Mouse (Mus musculus) stomach, embryonic 14.5 days (tissue): ENCODE results near the gene Tmem120b. TPM values are rescaled to one million over a fixed set of nuclear protein-coding genes. Genes with fewer than 3 reads are reported as not detected.

Experiments
- ATAC-seq: fragments of 200-750 bp; cut with Nextera tagmentation; 2 replicates; pipeline ENCODE4 v1.8.0; 2017; ENCODE audit warnings: low read depth, moderate TSS enrichment; ENCODE audit not compliant: insufficient number of reproducible peaks, insufficient read depth, low FRiP score
- H3K27ac ChIP-seq: fragments of 300-500 bp; sonication (generic); 2 replicates; pipeline ENCODE4 v1.5.1; 2014; ENCODE audit warnings: mild to moderate bottlenecking, low read length, moderate library complexity, mixed read lengths
- H3K27me3 ChIP-seq: fragments of 300-500 bp; sonication (generic); 2 replicates; pipeline ENCODE4 v1.6.1; 2014; ENCODE audit warnings: low read length, control low read depth, mixed read lengths; ENCODE audit not compliant: control insufficient read depth, insufficient read depth
- H3K36me3 ChIP-seq: fragments of 300-500 bp; sonication (generic); 2 replicates; pipeline ENCODE4 v1.6.1; 2014; ENCODE audit warnings: mild to moderate bottlenecking, control low read depth, low read length, moderate library complexity, mixed read lengths; ENCODE audit not compliant: control insufficient read depth, insufficient read depth
- H3K4me1 ChIP-seq: fragments of 300-500 bp; sonication (generic); 2 replicates; pipeline ENCODE4 v1.6.1; 2014; ENCODE audit warnings: low read length, control low read depth, mixed read lengths; ENCODE audit not compliant: control insufficient read depth, insufficient read depth
- H3K4me2 ChIP-seq: fragments of 300-500 bp; sonication (generic); replicated peaks from 2 replicates; pipeline ENCODE4 v1.6.1; 2014; ENCODE audit warnings: low read depth, low read length, control low read depth
- H3K4me3 ChIP-seq: fragments of 300-500 bp; sonication (generic); 2 replicates; pipeline ENCODE4 v1.5.1; 2014; ENCODE audit warnings: low read depth, low read length, control low read depth
- H3K9ac ChIP-seq: fragments of 300-500 bp; sonication (generic); replicated peaks from 2 replicates; pipeline ENCODE4 v1.6.1; 2014; ENCODE audit warnings: low read depth, mild to moderate bottlenecking, control low read depth, low read length, moderate library complexity, mixed read lengths
- H3K9me3 ChIP-seq: fragments of 300-500 bp; sonication (generic); 2 replicates; pipeline ENCODE4 v1.6.1; 2016; ENCODE audit warnings: low read depth, low read length, control low read depth; ENCODE audit not compliant: control insufficient read depth
- WGBS: fragments of 180-500 bp; shearing (Covaris S2); extraction: QIAGEN DNeasy Blood & Tissue Kit; methylation state at CpG from one replicate; pipeline ENCODE4 v1.1.7; 2014; 5-methylcytosine and 5-hydroxymethylcytosine counted together
- polyA plus RNA-seq: library from polyadenylated mRNA; unstranded; fragments of >200 nt; fragmentation: Nextera tagmentation; extraction: Ambion mirVana; gene quantifications from 2 replicates; pipeline ENCODE4 v1.2.1, GENCODE M21; 2014

Gene Tmem120b
- polyA plus RNA-seq, 1 experiment from 2014 or later, result 9.3 TPM

DNA sequence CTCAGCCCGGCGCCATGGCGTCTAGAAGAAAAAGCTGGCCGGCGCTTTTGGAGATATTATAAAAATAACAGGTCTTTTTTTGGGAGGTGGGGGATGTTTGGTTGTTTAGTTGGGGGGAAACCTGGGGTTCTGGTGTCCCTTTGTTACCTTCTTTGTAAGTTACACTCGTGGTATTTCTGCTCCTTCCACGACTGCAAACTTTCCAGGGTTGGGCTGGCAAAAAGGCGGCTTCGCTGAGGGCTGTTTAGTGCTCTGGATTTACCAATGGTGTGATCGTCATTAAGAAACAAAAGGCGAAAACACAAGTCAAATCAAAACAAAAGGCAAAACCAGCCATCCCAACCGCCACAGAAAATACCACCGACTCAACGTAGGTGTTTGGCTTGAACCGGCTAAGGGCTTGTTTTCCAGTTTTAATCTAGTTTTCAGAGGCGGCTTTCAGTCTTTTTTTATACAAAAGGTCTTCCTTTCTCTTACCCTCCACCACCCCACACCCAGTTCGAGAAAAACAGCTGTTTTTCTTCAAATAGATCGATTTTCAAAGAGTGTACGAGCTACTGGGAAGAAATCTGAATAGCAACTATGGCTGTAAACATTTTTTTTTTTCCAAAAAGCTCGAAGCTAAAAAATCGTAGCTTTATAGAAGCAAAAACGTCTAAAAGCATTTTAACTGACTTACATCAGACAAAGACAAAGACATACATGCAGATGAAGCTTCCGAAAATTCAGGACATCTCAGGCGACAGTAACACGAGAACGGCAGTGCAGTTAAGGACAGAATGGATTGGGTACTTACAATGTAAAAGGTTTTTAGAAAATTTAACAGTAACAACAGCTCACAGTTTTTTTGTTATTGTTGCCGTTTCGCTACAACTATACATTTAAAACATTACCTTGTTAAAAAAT is 71.8 kb downstream of the Tmem120b start:
- Histone ChIP-seq H3K36me3 (peaks cover 3% of the 10 kb centered on the region; the same call in 1 of the 2 replicates), H3K4me2 (peak overlapping the region; percentile 100), H3K4me1 (peaks cover 44% of the 10 kb centered on the region), H3K9ac (peak overlapping the region; percentile 98), H3K9me3 (no peaks in the 10 kb centered on the region), H3K27ac (peak overlapping the region; percentile 100), H3K27me3 (no peaks in the 10 kb centered on the region), H3K4me3 (peak overlapping the region; percentile 84)
- WGBS, result under 1% methylated on average over 28 of the region's 28 CpGs
- no peak for ATAC-seq

DNA sequence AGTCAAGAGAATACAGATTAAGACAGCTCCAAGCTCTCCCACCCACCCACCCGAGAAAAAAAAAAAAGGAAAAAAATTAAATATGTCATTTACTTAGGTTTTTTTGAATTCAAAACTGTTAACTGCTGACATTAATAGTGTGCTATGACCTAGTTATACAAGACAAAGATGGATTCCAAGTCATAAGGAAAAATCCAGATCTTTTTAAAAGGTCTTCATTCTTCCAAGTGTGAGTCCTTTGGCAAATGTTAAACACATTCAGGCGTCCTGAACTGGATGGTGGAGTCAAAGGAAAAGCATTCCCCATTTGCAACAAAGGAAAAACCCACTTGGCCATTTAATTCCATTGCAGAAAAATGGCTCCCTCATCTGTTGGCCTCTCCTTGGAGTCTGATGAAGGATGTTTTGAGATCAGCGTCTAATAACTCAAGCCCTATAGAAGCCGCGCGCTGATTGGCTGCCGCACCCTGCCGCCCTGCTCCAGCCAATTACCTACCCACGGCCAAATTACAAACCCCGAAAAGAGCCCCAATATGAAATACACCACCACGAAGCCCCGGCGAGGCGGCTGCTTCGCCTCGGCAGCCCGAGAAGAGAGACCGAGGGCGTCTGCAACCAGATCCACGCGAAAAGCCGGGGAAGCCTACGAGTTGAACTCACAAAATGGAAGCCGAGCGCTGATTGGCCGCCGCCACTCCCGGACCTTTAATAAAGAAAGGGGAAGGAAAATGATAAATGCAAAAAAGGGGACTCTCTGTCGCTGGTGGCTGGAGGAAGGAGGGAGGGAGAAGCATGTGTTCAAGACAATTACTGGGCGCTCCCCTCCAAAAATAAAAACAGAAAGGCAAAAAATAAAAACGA is 72.7 kb downstream of the Tmem120b start:
- peak; percentile 42; the same call in 1 of the 2 replicates for ATAC-seq
- Histone ChIP-seq H3K4me2 (peak overlapping the region; percentile 100), H3K4me3 (peak overlapping the region; percentile 84), H3K36me3 (peaks cover 6% of the 10 kb centered on the region; the same call in 1 of the 2 replicates), H3K4me1 (peaks cover 40% of the 10 kb centered on the region), H3K27ac (peak overlapping the region; percentile 100), H3K27me3 (no peaks in the 10 kb centered on the region), H3K9ac (peak overlapping the region; percentile 98), H3K9me3 (no peaks in the 10 kb centered on the region)
- WGBS, result under 1% methylated on average over 31 of the region's 31 CpGs

DNA sequence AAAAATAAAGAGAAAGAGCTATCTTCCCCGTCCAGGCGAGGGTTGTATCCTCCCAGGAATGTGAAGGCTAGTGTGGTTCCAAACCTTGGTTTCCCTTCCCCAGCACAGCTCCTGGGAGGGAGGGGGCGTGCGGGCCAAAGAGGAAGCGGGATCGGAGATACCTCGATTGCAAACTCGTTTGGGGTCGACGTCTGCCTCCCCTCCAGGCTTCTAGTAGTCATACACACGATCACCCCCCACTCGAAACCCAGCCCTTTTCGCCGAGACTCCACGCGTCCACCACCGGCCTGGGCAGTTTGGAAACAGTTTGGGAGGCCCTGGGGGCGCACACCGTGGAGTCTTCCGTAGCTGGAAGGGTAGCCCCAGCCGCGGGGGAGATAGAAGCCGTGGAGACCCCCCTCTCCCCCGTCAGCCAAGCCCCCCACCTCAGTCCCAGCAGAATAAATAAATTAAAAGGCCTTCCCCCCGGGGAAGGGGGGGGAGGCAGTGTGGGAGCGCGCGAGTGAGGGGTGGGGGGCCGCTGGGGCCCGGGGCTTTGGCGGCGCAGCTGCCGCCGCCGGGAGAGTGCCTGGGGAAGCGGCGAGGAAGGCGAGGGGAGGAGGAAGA is 73.4 kb downstream of the Tmem120b start:
- peak overlapping the region; percentile 84 for H3K4me3 ChIP-seq
- no peak for ATAC-seq
- H3K9ac ChIP-seq, result peak overlapping the region; percentile 98
- H3K4me2 ChIP-seq, result peak overlapping the region; percentile 100
- peaks cover 36% of the 10 kb centered on the region for H3K4me1 ChIP-seq
- WGBS, result under 1% methylated on average over 36 of the region's 38 CpGs
- peaks cover 13% of the 10 kb centered on the region; the same call in 1 of the 2 replicates for H3K36me3 ChIP-seq
- peak overlapping the region; percentile 100 for H3K27ac ChIP-seq
- H3K27me3 ChIP-seq, result no peaks in the 10 kb centered on the region
- no peaks in the 10 kb centered on the region for H3K9me3 ChIP-seq

DNA sequence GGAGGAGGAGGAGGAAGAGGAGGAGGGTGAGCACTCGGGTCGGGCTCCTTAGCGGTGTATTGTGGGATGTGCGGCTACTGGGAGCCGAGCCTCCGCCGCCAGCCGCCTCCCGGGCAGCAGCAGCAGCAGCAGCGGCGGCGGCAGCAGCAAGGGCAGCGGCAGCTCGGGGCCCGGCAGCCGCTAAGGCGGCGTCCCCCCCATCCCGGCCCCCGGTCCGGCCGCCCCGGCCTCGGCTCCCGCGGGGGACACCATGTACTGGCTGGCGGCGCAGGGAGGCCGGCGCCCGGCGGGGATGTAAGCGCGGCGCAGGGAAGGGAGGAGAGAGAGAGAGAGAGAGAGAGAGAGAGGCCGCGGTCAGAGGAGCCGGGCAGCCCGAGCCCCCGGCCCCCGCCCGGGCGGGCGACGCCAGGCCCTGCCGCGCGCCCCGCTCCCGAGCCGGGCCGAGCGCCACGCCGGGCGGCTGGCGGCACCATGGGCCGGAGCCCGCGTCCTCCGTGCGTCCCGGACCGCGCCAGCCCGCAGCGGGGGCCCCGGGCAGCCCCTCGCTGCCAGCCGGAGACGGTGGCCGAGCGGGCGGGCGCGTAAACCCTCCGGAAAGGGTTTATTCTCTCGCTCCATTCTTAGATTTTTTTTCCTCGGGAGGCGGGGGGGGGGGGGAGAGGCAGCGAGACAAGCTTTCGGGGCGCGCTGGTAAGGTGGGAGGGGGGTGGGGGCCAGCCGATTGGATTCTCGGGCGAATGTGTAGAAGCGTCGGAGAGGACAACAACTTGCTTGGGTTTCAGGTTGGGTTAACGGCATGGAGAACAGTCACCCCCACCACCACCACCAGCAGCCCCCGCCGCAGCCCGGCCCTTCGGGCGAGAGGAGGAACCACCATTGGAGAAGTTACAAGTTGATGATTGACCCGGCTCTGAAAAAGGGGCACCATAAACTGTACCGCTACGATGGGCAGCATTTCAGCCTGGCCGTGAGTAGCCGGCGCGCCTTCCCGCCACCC is 74.2 kb downstream of the Tmem120b start, which contains the start of gene Setd1b:
Gene Setd1b (plus strand): TSS at position 33 of the 997 bp plus-strand sequence.
- Histone ChIP-seq H3K27ac (peak within 1 kb of the TSS; percentile 100), H3K9me3 (no peaks in the 10 kb centered on the region), H3K4me2 (peak within 1 kb of the TSS; percentile 100), H3K9ac (peak within 1 kb of the TSS; percentile 98), H3K27me3 (no peaks in the 10 kb centered on the region), H3K4me3 (peak within 1 kb of the TSS; percentile 84), H3K36me3 (peaks cover 21% of the 10 kb centered on the region), H3K4me1 (peaks cover 28% of the 10 kb centered on the region)
- no peak for ATAC-seq
- under 1% methylated on average over 80 of the region's 103 CpGs for WGBS

DNA sequence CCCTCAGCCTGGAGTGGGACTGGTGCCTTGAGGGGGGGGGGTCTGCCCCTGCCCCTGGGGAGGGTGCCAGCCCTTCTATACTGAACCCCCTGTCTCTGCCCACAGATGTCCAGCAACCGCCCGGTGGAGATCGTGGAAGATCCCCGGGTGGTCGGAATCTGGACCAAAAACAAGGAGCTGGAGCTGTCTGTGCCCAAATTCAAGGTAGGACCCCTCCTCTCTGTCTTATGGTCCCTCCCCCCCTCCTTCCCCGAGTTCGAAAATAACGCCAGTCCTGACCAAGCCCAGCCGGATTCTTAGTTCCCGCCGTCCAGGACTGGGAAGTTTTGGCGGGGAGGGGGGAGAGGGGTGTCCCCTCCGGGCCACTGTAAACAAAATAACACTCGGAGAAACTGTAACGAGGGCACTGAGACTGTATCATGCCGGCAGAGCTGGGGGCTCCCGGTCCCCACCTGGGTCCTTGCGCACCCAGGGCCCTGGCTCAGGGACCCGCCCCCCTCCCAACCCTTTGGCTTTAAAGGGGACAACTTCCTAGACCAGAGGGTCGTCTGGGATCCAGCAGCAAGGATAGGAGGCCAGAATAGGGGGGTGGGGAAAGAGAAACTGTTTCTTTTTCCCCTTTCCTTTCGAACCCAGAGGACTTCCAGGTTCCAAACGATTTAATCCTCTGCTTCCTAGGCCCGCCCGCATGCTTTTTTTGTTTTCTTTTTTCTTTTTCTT is 75.2 kb downstream of the Tmem120b start:
- H3K4me3 ChIP-seq, result peak overlapping the region; percentile 84
- peak overlapping the region; percentile 98 for H3K9ac ChIP-seq
- H3K9me3 ChIP-seq, result no peaks in the 10 kb centered on the region
- peaks cover 22% of the 10 kb centered on the region; the same call in 1 of the 2 replicates for H3K4me1 ChIP-seq
- ATAC-seq, result no peak
- under 1% methylated on average over 24 of the region's 24 CpGs for WGBS
- H3K27me3 ChIP-seq, result no peaks in the 10 kb centered on the region
- peak overlapping the region; percentile 100 for H3K27ac ChIP-seq
- H3K36me3 ChIP-seq, result peaks cover 30% of the 10 kb centered on the region
- H3K4me2 ChIP-seq, result peak overlapping the region; percentile 100

GRCm38 (mm10) chr5:123143971-123144745 is 75.9 kb downstream of the Tmem120b start:
- Histone ChIP-seq H3K9ac (peak overlapping the region; percentile 30; the same call in 1 of the 2 replicates), H3K4me1 (peaks cover 29% of the 10 kb centered on the region), H3K27me3 (no peaks in the 10 kb centered on the region), H3K4me2 (peak overlapping the region; percentile 100), H3K36me3 (peaks cover 38% of the 10 kb centered on the region), H3K27ac (peak overlapping the region; percentile 100; the same call in 1 of the 2 replicates), H3K9me3 (no peaks in the 10 kb centered on the region), H3K4me3 (peak overlapping the region; percentile 84)
- no peak for ATAC-seq
- 4% methylated on average over 17 of the region's 17 CpGs for WGBS
